Mouse (Mus musculus) kidney, adult 9 months (tissue): ENCODE results near the gene Sdk2.

ENCODE experiments used
- DNase-seq: peaks from one replicate; pipeline ENCODE4 v3.0.0; 2022

The Sdk2 gene

DNA sequence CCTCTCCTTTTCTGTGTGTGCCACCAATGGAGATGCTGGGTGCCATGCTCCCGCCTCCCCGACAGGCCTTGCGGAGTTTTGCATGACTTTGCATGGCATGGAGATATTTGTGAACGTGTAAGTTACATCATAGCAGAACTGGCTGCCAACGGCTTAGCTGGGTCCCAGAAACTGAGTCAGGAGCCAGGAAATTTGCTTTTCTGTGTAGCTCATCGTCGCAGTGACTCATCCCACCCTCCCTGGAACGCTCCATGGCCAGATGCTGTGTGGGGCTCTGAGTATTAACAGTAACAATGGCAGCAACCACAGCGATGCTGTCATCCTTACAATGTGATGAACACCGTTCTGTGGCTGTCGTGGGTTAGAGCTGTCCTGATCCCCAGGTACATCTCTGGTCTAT is 139.6 kb downstream of the Sdk2 start:
- DNase-seq = no peak

DNA sequence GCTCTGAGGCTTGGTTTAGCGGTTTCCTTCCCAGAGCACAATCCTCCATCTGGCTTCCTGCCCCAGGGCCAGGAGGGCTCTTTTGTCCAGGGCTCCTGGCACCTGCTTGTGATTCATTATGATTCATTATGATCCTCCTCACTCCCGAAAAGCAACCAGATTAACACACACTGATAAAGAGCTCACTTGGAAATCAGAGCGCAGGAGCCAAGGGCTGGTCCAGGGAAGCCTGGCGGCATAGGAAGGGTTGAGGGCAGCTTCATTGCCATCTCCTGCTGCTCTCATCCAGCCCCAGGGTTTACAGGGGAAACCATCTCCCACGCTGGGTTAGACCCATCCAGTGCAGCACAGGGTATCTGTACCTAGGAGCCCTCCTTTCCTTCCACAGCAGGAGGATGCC is 143.7 kb downstream of the Sdk2 start:
- DNase-seq = no peak

DNA sequence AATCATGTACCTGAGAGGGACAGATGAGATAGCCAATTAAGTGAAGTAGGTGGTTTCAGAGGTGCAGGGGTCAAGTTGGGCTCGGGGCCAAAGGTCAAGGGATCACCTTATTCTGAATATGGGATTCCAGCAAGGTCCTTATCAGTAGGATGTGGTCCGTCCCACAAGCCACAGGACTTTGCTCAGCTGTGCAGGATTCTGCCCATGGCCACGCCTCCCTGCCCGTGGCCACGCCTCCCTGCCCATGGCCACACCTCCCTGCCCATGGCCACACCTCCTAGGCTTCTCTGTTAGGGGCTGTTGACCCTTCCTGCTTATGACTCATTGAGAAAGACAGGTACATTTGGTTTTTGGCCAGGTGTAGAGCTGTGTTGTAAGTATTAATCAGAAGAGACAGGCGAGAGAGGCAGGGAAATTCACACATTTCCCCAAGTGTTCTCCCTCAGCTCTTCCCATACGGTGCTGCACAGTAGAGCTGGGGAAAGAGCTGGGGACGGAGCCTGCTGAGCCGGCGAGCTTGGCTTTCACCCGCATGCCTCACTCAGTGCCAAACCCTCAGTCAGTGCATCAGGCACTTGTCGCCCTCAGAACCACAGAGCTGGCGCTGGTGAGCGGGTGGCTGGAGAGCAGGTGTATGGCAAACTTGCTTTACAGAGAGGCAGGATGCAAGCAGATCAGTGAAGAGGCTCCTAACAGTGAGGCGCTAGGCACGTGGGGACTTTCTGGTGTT is 163.6 kb downstream of the Sdk2 start:
- no peak for DNase-seq

DNA sequence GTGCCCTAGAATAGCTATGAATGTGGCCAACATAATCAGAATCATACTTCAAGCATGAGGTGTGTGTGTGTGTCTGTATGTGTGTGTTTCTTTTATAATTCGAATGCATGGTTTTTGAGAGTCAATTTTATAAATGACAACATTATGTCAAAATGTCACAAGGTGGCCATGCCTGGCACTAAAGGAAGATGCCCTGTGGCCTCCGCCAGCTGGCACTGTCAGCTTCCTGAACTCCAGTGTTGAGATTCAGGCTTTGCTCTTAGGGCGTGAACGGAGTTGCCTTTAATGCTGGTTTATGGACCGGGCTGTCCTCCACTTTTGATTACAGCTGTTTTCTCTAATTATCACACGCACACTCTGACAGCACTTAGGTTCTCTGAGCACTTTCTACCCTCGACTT is 164.9 kb downstream of the Sdk2 start:
- no peak for DNase-seq

- no peak for DNase-seq
Measured at GRCm38 (mm10) chr11:113898671-113899070, 168.2 kb downstream of the Sdk2 start.

DNA sequence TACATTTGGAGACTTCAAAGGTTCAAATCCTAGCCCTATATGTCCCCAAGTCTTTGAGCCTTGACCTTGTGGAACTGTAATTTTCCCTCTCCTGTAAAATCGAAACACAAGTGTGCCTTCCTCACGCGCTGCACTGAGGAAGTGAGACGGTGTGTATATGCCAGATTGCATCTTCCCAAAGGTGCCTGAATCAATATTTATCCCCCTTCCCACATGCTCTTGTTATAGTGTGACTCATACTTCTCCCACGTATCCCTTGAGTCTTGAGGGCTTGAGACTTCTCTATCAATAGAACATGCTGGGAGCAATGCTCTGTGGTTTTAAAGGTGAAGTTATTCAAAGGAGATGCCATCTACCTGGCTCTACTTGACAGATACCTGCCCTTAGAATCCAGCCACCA is 170.8 kb downstream of the Sdk2 start:
- no peak for DNase-seq

DNA sequence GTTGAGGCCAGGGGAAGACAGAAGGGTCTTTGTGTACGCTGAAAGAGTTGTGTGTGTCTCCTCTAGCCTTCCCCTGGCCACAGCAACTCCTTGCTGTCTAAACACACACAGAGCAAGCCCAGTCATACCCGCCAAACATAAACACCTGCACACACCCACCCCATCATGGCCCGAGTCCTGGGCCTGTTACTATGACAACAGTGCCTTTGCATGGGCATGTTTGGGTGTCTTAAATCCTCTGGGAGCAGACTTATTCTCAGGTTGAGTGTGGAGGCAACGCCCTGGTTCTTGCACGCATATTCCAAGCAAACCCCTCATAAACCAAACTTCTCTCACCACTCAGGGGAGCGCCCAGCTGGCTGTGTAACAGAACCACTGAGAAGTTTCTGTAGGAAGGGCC is 173.9 kb downstream of the Sdk2 start:
- no peak for DNase-seq

- no peak for DNase-seq
Measured at GRCm38 (mm10) chr11:113892067-113892466, 174.8 kb downstream of the Sdk2 start.

DNA sequence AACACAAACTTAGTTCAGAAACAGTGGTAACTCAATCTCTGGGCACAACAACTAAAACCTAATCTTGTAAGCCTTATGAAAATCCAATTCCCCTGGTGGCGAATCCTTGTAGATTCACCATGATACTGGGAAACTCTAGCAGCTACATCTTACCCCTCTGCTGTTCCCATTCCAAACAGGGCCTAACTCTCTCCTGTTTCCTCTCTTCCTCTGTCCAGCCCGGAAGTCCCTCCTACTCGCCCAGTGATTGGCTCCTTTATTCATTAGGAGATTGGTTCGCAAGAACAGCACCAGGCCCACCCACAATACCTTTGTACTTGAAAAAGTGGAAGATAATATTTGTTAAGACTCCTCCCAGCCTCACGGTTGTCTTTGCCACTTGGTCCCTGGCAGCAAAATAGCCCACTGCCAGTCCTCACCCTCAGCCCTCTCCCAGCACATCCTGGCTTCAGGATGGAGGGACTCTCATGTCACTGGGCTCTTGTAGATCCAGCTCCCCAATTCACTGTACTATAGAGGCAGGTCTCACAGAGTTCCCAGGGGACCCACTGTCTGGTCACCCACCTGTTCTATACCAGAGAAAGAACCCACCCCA is 178.6 kb downstream of the Sdk2 start:
- no peak for DNase-seq

- DNase-seq = no peak
Measured at GRCm38 (mm10) chr11:113886299-113886698, 180.5 kb downstream of the Sdk2 start.

DNA sequence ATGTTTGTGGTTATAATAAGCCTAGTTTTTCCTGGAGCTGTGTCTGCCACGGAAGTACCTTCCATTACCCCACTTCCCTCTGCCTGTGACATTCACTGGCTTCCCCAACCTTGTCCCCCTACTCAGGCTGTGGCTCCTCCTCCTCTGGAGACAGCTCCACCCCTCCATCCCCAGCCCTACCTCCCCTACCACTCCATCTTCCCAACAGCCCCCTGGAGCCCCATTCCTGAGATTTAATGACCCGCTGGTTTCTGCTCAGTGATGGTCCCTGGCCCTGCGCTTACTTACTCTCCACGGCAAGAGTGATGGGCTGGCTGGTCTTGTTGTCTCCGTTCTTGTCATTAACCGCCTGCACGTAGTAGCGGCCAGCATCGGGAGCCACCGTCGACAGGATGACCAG is 181.9 kb downstream of the Sdk2 start:
- DNase-seq = no peak

GRCm38 (mm10) chr11:113883031-113883430 is 183.8 kb downstream of the Sdk2 start:
- DNase-seq = no peak

GRCm38 (mm10) chr11:113881864-113882263 is 185.0 kb downstream of the Sdk2 start:
- DNase-seq = no peak

DNA sequence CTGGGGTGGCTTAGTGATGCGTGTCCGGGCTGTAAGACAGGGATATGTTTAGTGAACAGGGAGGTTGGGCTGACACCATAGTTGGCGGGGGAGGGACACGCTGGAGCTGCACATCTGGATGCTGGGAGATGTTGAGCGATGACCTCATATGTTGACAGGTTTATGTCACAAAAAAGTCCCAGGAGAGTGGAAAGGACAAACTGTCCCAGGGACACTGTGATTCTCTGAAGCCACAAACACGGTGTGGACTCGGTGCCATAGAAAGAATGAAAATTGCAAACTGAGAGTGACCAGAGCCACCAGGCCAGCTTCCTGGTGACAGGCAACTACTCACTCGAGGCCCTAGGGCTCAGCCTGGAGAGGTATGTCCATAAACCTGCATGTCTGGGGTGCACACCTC is 199.8 kb downstream of the Sdk2 start:
- no peak for DNase-seq

DNA sequence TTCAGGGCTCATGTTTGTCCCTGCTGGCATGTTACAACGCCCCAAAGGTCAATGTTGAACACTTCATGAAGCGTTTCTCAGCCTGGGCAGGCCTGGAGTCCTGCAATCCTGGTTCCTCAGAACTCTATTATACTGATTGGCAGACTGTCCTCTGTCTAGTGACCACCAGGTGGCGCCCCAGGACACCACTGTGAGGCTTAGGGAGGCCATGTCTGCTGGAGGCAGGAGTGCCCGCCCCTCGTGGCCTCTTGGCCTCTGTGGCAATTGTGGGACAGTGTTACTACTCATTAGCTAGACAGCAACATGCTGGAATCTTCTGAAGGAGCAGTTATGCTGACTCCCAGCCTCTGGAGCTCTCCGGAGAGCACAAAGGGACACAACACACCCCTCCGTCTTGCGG is 201.2 kb downstream of the Sdk2 start:
- peak; percentile 85 for DNase-seq

DNA sequence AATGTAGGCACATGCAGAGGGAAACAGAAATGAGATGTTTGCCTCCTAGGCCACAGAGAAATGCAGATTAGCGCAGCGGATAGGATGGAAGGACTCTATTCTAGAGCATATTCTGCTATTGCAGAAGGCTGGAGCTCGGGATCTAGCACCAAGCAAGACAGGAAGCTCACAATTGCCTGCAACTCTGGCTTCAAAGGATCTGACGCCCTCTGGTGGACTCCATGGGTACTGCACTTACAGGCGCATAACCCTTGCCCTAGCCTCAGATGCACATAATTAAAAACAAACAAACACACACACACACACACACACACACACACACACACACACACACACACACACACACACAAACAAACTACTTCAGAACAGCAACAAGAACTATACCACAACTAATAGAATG is 203.4 kb downstream of the Sdk2 start:
- DNase-seq = peak; percentile 4

- no peak for DNase-seq
Measured at GRCm38 (mm10) chr11:113855661-113856060, 211.2 kb downstream of the Sdk2 start.

DNA sequence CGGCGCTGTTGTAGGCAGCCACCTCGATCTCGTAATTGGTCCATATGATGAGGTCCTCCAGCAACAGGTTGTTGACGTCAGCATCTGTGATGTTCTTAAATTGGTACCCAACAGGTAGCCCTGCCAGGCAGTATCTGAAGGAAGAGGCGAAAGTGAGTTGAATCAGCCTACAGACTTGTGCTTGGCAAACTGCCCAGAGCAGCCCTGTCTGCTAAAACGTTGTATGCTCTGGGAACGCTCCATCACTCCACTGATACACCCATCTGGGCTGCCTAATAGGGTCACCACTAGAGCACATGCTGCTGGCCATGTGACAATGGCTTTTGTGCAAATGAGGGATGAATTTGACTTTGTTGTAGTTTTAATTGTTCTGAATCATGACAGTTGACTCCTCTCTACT is 215.1 kb downstream of the Sdk2 start:
- DNase-seq = no peak

DNA sequence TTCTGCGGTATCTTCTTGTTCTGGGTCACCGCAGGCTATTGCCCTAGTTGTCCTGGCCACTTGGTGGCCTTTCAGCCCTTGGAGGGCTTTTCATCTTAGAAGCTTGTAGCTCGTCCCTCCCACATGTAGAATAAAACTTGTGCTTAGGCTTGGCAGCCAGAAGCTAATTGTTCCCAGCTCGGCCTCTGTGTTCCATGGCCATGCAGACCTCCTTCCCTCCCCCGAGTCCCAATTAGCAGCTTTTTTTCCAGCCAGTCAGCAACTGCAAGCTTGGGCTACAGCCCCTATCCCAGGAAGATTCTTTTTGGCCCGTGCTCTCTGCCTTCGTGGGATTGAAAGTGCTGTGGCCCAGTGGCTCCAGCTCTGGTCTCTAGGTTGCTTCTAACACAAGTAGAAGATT is 217.5 kb downstream of the Sdk2 start:
- DNase-seq = no peak

DNA sequence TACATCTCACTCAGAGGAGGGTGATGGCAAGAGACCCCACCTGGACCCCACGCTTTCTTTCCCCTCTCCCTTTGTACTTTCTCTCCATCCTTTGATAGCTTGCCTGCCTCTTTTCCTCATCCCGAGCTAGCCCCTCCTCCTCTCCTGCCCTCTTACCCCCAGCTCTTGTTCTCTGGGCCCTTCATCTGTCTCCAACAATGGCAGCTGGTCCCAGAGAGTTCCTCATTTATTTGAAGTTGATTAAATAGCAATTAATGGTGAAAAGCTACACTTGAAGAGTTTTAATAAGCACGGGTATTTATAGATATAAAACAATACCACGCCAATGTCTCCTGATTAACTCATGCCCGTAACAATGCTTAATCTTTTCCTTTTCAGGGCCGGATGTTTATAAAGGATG is 222.9 kb downstream of the Sdk2 start:
- DNase-seq = no peak

- no peak for DNase-seq
Measured at GRCm38 (mm10) chr11:113842879-113843278, 224.0 kb downstream of the Sdk2 start.

DNA sequence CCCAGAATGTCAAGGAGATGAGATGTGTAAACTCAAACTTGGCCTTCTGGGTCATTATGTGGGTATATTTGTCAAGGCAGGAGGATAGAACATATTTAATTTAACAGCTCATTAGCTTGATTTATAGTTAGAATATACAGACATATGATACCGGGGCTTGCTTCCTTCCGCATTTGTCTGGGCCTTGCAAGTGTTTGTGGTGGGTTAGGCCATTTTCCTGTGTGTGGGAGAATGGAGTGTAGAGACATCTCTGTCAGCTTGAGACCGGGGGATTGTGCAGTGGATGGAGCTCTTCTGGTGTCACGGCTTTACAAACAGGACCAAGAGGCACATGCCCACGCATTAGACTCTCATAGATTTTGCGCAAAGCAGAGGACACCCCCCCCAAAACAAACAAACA is 235.2 kb downstream of the Sdk2 start:
- no peak for DNase-seq

DNA sequence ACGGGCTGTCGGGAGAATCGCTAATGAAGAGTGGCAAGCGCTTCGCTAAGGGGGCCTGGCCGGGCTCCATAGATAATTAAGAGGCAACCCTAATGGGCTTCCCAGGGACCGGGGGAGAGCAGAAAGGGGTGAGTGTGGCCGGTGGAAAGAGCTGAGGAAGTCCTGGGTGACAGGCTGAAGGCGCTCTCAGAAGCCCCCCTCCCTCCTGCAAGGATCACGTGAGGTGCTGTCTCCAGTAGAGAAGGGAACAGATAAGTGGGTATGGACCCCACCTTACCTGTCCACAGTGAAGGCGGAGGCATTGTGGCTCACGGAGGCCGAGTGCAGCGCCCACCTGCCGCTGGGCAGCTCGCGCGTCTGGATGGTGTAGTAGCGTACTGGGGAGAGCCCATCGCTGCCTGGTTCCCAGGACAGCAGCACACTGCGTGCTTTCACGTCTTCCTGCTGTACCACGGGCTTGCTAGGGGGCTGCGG is 238.7 kb downstream of the Sdk2 start:
- no peak for DNase-seq

DNA sequence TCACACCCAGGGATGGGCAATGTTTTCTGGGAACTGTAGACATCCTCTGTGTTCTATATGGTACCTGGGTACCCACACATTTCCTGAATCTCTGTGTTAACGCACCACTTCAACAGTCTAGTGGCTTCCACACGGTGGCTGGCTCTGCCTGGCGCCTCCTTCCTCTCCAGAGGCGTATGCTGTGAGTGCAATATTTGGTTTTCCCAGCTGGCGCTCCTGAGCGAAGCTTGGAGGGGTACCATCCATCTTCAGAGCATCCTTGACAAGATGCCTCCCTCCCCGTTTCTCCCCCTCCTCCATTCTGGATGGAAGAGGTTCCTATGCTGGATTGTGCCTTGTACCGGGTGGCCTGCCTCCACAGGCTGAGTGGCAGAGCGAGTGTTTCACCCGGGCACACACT is 246.8 kb downstream of the Sdk2 start:
- DNase-seq = no peak

GRCm38 (mm10) chr11:113819001-113819400 is 247.8 kb downstream of the Sdk2 start:
- no peak for DNase-seq
